Mouse (Mus musculus) G1E (cell line): ENCODE results near the gene Mtor. TPM values are rescaled to one million over a fixed set of nuclear protein-coding genes. Genes with fewer than 3 reads are reported as not detected.

Source experiments
- ATAC-seq: 2 replicates; pipeline ENCODE4 v1.8.0; 2016; ENCODE audit warnings: mild to moderate bottlenecking; ENCODE audit not compliant: insufficient number of reproducible peaks, poor library complexity, low FRiP score, severe bottlenecking; ENCODE audit errors: extremely low read depth
- DNase-seq: peaks from one replicate; pipeline ENCODE4 v3.0.0; 2012; ENCODE audit warnings: low spot score
- H3K27me3 ChIP-seq: 2 replicates; pipeline ENCODE4 v1.6.1; 2012; ENCODE audit warnings: mild to moderate bottlenecking, low read length, inconsistent platforms; ENCODE audit not compliant: insufficient read depth
- H3K36me3 ChIP-seq: replicated peaks from 2 replicates; pipeline ENCODE3; 2012; ENCODE audit warnings: mild to moderate bottlenecking, inconsistent platforms
- H3K4me1 ChIP-seq: 2 replicates; pipeline ENCODE4 v1.6.1; 2012; ENCODE audit warnings: low read depth, low read length, inconsistent platforms, mixed read lengths; ENCODE audit not compliant: insufficient read depth
- H3K4me3 ChIP-seq: 2 replicates; pipeline ENCODE4 v1.5.1; 2012; ENCODE audit warnings: low read depth, mild to moderate bottlenecking, inconsistent platforms, low read length, moderate library complexity, mixed read lengths
- H3K9me3 ChIP-seq: replicated peaks from 2 replicates; pipeline ENCODE4 v1.6.1; 2012; ENCODE audit warnings: inconsistent platforms
- CTCF ChIP-seq: IDR thresholded peaks from 2 replicates; pipeline ENCODE4 v1.5.1; 2012; ENCODE audit warnings: low read depth, low read length, inconsistent platforms, mixed read lengths
- GATA1 ChIP-seq: IDR thresholded peaks from 2 replicates; pipeline ENCODE4 v1.6.1; 2012; ENCODE audit warnings: borderline replicate concordance, low read length, inconsistent platforms, mixed read lengths
- GATA2 ChIP-seq: IDR thresholded peaks from 2 replicates; pipeline ENCODE4 v1.6.1; 2012; ENCODE audit warnings: low read depth, low read length, inconsistent platforms, borderline replicate concordance
- POLR2AphosphoS5 ChIP-seq: IDR thresholded peaks from 2 replicates; pipeline ENCODE4 v1.6.1; 2012; ENCODE audit warnings: low read depth, low read length, inconsistent platforms; ENCODE audit not compliant: insufficient replicate concordance
- TAL1 ChIP-seq: conservative IDR thresholded peaks from 2 replicates; pipeline ENCODE4 v1.6.1; 2012; ENCODE audit warnings: low read depth, low read length, inconsistent platforms, mixed read lengths
- polyA plus RNA-seq: library from polyadenylated mRNA; stranded (reverse); fragments of >175 nt; gene quantifications from 2 replicates; pipeline ENCODE4 v1.2.3, GENCODE M21; 2012
- total RNA-seq, 2 experiments: library from RNA; stranded (forward) in 1 of 2; stranded (reverse) in 1 of 2; fragments of 200-1000 nt in 1 of 2; fragments of >200 nt in 1 of 2; fragmentation: Nextera tagmentation in 1 of 2; gene quantifications; 2 replicates each; pipeline ENCODE4 v1.2.3; 2014 to 2017

Gene Mtor
- total and polyA plus RNA-seq, 3 experiments: 11.3 to 41.7 (median 13.8) TPM

GRCm38 (mm10) chr4:148429686-148430085 lies 18.7 kb upstream of the Mtor start:
- H3K27me3 ChIP-seq: peaks cover 7% of the 10 kb centered on the region; the same call in 1 of the 2 replicates
- DNase-seq (peak; percentile 60), ATAC-seq (no peak; the same call in 1 of the 2 replicates)
- peaks cover 8% of the 10 kb centered on the region; the same call in 1 of the 2 replicates for H3K4me1 ChIP-seq
- TF ChIP-seq GATA1: no peak
- no peak for TF ChIP-seq GATA2
- TF ChIP-seq POLR2AphosphoS5: no peak
- TF ChIP-seq TAL1: no peak
- TF ChIP-seq CTCF: peak; percentile 86
- H3K9me3 ChIP-seq: no peaks in the 10 kb centered on the region
- peaks cover 42% of the 10 kb centered on the region for H3K36me3 ChIP-seq
- no peak overlapping the region for H3K4me3 ChIP-seq

- Histone ChIP-seq H3K27me3 (peaks cover 7% of the 10 kb centered on the region; the same call in 1 of the 2 replicates), H3K36me3 (peaks cover 55% of the 10 kb centered on the region), H3K4me1 (peaks cover 8% of the 10 kb centered on the region; the same call in 1 of the 2 replicates), H3K9me3 (no peaks in the 10 kb centered on the region), H3K4me3 (no peak overlapping the region)
- DNase-seq (no peak), ATAC-seq (no peak)
- TF ChIP-seq GATA1 (no peak), TAL1 (no peak), GATA2 (no peak), CTCF (no peak), POLR2AphosphoS5 (no peak)
Measured at GRCm38 (mm10) chr4:148430880-148431519, 17.4 kb upstream of the Mtor start.

- Histone ChIP-seq H3K9me3 (no peaks in the 10 kb centered on the region), H3K4me3 (no peak overlapping the region), H3K4me1 (peaks cover 8% of the 10 kb centered on the region; the same call in 1 of the 2 replicates), H3K27me3 (peaks cover 1% of the 10 kb centered on the region; the same call in 1 of the 2 replicates), H3K36me3 (peaks cover 70% of the 10 kb centered on the region)
- TF ChIP-seq GATA1 (no peak), POLR2AphosphoS5 (no peak), CTCF (no peak), TAL1 (no peak), GATA2 (no peak)
- no peak for DNase-seq
- ATAC-seq: no peak
Measured at GRCm38 (mm10) chr4:148432488-148432887, 15.9 kb upstream of the Mtor start.

- Histone ChIP-seq H3K4me1 (peaks cover 8% of the 10 kb centered on the region; the same call in 1 of the 2 replicates), H3K36me3 (peaks cover 78% of the 10 kb centered on the region), H3K9me3 (no peaks in the 10 kb centered on the region), H3K27me3 (no peaks in the 10 kb centered on the region), H3K4me3 (no peak overlapping the region)
- no peak for TF ChIP-seq CTCF
- no peak for TF ChIP-seq TAL1
- TF ChIP-seq GATA2: no peak
- no peak for TF ChIP-seq GATA1
- TF ChIP-seq POLR2AphosphoS5: no peak
- ATAC-seq (no peak), DNase-seq (no peak)
Measured at GRCm38 (mm10) chr4:148433336-148433735, 15.1 kb upstream of the Mtor start.

GRCm38 (mm10) chr4:148433813-148434212 lies 14.6 kb upstream of the Mtor start:
- Histone ChIP-seq H3K4me1 (peaks cover 8% of the 10 kb centered on the region; the same call in 1 of the 2 replicates), H3K27me3 (no peaks in the 10 kb centered on the region), H3K4me3 (no peak overlapping the region), H3K36me3 (peaks cover 83% of the 10 kb centered on the region), H3K9me3 (no peaks in the 10 kb centered on the region)
- ATAC-seq (no peak; the same call in 1 of the 2 replicates), DNase-seq (no peak)
- no peak for TF ChIP-seq GATA1
- no peak for TF ChIP-seq GATA2
- TF ChIP-seq CTCF: no peak
- no peak for TF ChIP-seq TAL1
- no peak for TF ChIP-seq POLR2AphosphoS5

GRCm38 (mm10) chr4:148434554-148434953 lies 13.9 kb upstream of the Mtor start:
- Histone ChIP-seq H3K4me3 (no peak overlapping the region), H3K9me3 (no peaks in the 10 kb centered on the region), H3K4me1 (peaks cover 10% of the 10 kb centered on the region; the same call in 1 of the 2 replicates), H3K36me3 (peaks cover 90% of the 10 kb centered on the region), H3K27me3 (no peaks in the 10 kb centered on the region)
- no peak for DNase-seq
- ATAC-seq: no peak
- TF ChIP-seq GATA1 (no peak), GATA2 (no peak), POLR2AphosphoS5 (no peak), CTCF (no peak), TAL1 (no peak)

- no peak for ATAC-seq
- Histone ChIP-seq H3K27me3 (no peaks in the 10 kb centered on the region), H3K36me3 (peaks cover 96% of the 10 kb centered on the region), H3K4me3 (no peak overlapping the region), H3K9me3 (no peaks in the 10 kb centered on the region), H3K4me1 (peaks cover 12% of the 10 kb centered on the region; the same call in 1 of the 2 replicates)
- DNase-seq: no peak
- TF ChIP-seq GATA2 (no peak), CTCF (no peak), TAL1 (no peak), POLR2AphosphoS5 (no peak), GATA1 (no peak)
Measured at GRCm38 (mm10) chr4:148435106-148435505, 13.3 kb upstream of the Mtor start.
